Mouse (Mus musculus) brain, embryonic 18.5 days (tissue): ENCODE data around the gene Myl7.
"Not testable (repeated sequence)": the region's sequence is repeated elsewhere in the genome, so short reads cannot be mapped to it uniquely, and the experiment has no call there.

ENCODE experiments used
- DNase-seq: peaks from one replicate; pipeline ENCODE4 v3.0.0-alpha.2; 2012; ENCODE audit warnings: low read depth, low spot score

The Myl7 gene

GRCm38 (mm10) chr11:5903844-5904243 is 5.3 kb upstream of the Myl7 start:
- no peak for DNase-seq

DNA sequence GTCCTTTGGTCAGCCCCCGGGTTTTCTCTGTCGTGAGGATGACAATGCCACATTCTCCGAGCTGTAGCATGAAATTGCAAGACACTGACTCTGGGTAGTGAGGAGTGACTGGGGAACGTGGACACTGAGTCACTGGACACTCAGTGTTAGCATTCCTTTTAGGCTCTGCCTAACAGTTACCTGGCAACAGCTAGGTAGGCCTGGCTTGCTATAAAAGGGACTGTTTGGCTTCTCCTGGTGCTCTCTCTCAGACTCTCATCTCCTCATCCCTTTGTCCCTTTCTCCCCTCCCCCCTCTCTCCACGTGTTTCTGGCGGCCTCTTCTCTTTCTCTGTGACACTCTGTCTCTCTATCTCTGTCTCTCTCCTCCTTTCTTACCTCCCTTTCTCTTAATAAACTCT is 3.8 kb upstream of the Myl7 start:
- DNase-seq, result no peak

DNA sequence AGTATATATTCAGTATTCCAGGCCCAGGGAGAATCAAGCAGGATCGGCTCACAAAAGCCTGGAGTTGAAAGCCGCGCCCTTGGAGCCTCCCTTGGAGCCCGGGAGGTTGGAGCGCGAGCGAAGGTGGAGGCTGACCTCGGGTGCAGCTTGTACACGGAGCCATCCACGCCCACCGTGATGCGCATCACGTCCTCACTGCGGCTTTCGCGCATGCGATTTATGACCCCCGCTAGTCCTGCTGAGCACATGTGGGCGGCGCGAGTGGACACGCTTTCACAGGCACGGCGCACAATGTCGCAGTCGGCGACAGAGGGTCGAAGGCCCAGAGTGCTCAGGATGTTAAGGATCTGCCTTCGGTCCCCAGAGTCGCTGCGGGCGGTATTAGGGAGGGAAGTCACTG is 3.4 kb upstream of the Myl7 start:
- DNase-seq, result peak; percentile 78

DNA sequence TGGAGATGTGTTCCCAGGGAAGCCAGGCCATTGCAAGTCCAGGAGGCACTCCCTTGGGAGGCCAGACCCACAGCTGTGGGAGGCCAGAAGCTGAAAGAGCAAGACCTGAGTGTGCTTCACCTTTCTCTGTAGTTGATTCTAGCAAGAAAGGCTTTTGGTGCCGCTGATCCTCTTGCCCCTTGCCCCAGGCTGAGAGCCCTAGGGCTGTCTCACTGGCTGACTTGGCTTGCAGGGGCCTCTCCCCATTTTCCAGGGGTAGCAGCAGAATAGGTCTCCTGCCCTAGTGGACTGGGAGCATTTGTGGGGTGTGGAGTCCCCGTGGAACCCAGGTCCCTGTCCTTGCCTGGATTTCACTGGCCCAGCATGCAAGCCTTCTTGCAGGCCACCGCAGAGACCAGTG is 2.7 kb upstream of the Myl7 start:
- no peak for DNase-seq

GRCm38 (mm10) chr11:5899286-5899685 is 704 bp upstream of the Myl7 start:
- no peak for DNase-seq

GRCm38 (mm10) chr11:5897839-5898238 is 743 bp downstream of the Myl7 start:
- no peak for DNase-seq

GRCm38 (mm10) chr11:5897230-5897629 is 1.4 kb downstream of the Myl7 start:
- DNase-seq, result no peak

- no peak for DNase-seq
These were observed 4.8 kb downstream of the Myl7 start for GRCm38 (mm10) chr11:5893807-5894206.

DNA sequence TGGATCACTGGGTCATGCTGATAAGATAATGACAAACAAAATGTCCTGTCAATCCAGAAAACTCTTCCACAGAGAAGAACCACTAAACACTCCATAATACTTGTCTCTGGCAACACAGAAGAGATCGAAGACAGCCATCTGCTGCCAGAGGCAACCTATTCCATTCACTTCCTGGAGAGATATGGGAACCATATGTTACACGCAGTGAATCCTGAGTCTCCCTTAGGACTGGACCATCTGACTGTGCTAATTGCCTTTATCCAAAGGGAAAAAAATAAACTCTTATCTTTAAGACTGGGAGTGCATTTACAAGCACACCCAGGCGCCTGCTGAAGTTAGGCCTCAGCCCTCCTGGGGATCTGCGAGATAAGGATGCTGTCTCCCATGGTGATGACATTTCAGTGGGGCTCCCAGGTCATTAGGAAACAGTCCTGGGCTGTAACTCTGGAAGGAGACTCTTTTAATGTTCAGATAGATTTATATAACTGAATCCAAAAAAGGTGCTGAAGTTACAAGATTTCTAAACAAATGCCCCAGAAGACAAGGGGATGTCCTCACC is 5.7 kb downstream of the Myl7 start:
- DNase-seq, result no peak

GRCm38 (mm10) chr11:5892151-5892591 is 6.4 kb downstream of the Myl7 start:
- DNase-seq, result no peak

- not testable (repeated sequence) for DNase-seq
These were observed 10.0 kb downstream of the Myl7 start for GRCm38 (mm10) chr11:5888563-5888962.

GRCm38 (mm10) chr11:5887250-5887649 is 11.3 kb downstream of the Myl7 start:
- DNase-seq, result no peak

DNA sequence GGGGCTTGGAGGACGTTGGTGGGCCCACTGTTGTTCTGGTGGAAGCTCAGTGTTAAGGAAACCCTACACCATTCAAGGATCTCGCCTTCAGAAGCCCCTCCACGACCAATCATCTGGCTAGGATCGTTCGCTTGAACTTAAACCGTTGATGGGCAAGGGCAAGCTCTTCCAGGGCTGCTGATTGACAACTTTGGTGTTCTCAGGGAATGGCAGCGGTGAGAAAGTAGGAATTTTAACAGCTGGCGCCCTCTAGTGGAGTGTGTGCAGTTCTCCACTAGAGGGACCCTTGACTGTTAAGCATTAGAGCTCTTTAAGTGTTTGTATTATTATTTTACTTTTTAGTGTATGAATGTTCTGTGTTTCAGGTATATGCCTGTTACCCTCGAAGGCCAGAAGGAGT is 12.4 kb downstream of the Myl7 start:
- no peak for DNase-seq

DNA sequence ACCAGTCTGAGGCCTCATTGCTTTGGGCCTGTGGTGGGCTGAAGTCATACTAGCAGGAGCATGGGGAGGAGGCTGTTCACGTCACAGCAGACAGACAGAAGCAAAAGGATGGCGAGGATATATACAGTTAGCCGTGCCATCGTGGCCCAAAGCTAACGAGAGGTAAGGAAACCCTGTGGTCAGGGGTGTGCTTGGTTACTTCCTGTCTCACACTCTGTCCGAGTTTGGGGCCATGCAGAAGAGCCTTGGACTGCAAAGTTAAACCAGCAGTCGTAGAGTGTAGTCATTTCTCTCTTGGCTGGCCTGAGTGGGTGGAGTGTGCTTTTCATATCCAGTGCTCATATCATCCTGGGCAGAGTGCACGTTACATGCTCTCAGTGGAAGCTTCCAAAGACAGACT is 16.1 kb downstream of the Myl7 start:
- no peak for DNase-seq

DNA sequence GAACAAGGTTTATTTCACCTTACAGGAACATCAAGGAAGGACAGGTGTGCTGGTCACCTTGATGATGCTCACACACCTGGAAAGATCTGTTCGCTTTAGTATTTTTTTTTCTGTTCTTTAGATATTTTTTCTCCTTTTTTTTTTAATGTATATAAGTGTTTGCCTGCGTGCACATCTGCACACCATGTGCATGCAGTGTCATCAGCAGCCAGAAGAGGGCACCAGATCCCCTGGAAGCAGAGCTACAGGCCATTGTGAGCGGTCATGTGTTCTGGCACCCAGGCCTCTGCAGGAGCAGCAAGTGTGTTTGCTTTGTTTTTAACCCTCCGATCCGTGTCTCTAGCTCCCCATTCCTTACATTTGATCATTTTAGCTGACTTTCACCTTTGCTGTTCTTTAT is 18.7 kb downstream of the Myl7 start:
- no peak for DNase-seq

DNA sequence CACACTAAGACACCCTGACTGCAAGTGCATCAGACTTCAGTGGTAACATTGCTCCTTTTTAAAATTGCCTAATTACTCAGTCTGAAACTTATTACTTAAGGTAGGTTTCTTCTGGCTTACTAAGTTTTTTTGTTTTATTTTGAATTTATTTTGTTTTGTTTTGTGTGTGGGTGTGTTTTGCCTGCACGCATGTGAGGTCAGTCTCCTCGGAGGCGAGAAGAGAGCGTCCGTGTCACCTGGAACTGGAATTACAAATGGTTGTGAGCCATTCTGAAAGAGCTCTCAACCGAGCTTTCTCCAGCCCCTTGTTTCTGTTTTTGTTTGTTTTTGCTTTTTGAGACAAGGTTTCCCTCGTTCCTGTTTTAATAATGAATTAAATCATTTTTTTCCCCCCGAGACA is 19.9 kb downstream of the Myl7 start:
- no peak for DNase-seq

DNA sequence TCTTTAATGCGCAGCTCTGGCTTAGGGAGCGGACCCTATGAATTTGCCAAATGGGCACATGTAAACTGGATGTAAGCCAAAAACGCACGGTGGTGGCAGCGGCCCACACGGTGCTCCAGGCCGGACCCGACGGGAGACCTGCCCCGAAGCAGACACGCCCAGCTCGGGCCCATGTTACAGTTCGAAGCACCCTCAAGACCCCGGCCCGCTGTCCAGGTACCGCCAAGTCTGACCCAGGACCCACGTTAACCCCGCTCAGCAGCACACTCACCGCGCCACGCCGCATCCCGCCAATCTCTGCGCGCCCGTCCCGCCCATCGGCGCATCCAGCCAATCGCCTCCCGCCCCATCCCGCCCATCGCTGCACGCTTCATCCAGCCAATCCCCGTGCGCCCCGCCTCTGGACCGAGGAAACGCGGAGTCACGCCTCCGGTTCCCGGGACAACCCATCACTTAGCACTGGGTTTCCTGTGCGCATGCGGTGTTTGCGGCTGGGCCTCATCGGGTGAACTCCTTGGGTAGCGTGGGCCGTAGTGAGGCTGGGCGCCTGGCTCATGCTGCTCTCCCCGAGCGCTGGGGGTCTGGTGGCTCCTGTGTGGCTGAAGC is 20.6 kb downstream of the Myl7 start, which contains the start of gene Pold2:
Pold2 (minus strand) TSS at position 372 of the 606 bp plus-strand sequence.
- DNase-seq, result peak; percentile 93

GRCm38 (mm10) chr11:5877421-5877820 is 21.2 kb downstream of the Myl7 start:
- no peak for DNase-seq

GRCm38 (mm10) chr11:5873192-5873591 is 25.4 kb downstream of the Myl7 start:
- DNase-seq, result no peak

GRCm38 (mm10) chr11:5872707-5873106 is 25.9 kb downstream of the Myl7 start:
- DNase-seq, result no peak

DNA sequence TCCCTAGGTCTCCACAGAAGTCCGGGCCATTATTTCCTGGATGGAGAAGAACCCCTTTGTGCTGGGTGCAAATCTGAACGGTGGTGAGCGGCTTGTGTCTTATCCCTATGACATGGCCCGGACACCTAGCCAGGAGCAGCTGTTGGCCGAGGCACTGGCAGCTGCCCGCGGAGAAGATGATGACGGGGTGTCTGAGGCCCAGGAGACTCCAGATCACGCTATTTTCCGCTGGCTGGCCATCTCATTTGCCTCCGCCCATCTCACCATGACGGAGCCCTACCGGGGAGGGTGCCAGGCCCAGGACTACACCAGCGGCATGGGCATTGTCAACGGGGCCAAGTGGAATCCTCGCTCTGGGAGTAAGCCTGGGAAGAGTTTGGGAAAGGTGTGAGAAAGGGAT is 28.5 kb downstream of the Myl7 start:
- no peak for DNase-seq

DNA sequence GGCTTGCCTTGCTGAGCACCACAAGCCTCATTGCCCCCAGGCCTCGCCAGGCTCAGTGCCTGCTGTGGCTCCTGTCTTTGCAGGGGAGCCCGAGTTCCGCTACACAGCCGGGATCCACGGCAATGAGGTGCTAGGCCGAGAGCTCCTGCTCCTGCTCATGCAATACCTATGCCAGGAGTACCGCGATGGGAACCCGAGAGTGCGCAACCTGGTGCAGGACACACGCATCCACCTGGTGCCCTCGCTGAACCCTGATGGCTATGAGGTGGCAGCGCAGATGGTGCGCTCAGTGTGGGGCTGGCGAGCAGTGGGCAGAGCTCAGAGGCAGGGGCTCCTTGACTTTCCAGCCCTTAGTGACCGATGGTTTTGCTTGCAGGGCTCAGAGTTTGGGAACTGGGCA is 29.3 kb downstream of the Myl7 start:
- DNase-seq, result no peak

GRCm38 (mm10) chr11:5868324-5868723 is 30.3 kb downstream of the Myl7 start:
- DNase-seq, result no peak

- no peak for DNase-seq
These were observed 31.4 kb downstream of the Myl7 start for GRCm38 (mm10) chr11:5867196-5867595.
